Mouse (Mus musculus) kidney, postnatal 4 days (tissue): ENCODE measurements at regions not wholly inside any gene's neighbourhood (a gene's known extent, or its start where the extent isn't known, plus 50 kb on each side); places are given as distances from the start of the nearest gene placed in this dataset.
A peak's percentile ranks its signal among the peaks of the same experiment; 100 is the strongest.
"Not testable (repeated sequence)": the region's sequence is repeated elsewhere in the genome, so short reads cannot be mapped to it uniquely, and the experiment has no call there.

Experiments
- DNase-seq, 2 experiments: peaks; one replicate each; pipeline ENCODE4 v3.0.0; 2021; ENCODE audit warnings: mixed read lengths in 2 of 2

DNA sequence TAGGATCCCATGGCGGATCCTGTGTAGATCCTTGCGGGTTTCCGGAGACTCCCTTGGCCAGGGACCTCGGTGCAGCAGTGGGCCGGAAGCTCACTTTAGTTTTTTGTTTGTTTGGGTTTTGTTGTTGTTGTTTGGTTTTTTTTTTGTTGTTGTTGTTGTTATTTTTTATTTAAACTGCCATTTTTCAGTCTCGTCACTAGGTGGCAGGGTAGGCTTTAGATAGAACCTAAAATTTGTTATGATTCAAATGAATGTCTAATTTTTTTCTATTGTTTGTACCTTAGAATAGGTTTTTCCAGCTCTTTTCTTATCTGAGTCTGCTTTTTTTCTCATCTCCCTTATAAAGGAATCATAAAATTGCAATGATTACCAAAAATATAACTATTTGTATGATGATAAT, 834.4 kb upstream of the Tacstd2 start:
- DNase-seq = no peak

DNA sequence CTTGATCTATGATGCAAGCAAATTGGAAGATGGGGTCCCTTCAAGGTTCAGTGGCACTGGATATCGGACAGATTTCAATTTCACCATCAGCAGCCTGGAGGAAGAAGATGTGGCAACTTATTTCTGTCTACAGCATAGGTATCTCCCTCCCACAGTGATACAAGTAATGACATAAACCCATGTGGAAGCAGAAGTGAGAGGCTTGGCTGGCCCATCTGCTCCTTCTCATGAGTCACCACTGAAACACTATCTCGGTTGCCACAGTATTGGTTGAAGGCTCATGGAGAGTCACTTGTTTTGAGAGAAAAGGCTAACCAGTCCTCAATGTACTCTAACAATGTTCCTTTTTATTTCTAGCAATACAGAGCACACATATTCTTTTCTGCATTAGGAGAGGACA, 804.2 kb upstream of the Tacstd2 start:
- DNase-seq = no peak

GRCm38 (mm10) chr6:68339205-68339604, 803.6 kb upstream of the Tacstd2 start:
- not testable (repeated sequence) for DNase-seq

GRCm38 (mm10) chr6:68311409-68311808, 775.8 kb upstream of the Tacstd2 start:
- DNase-seq = no peak

- DNase-seq = no peak
Measured at GRCm38 (mm10) chr6:68302133-68302532, 766.5 kb upstream of the Tacstd2 start.

- DNase-seq = no peak
Measured at GRCm38 (mm10) chr6:68256725-68257124, 721.1 kb upstream of the Tacstd2 start.

DNA sequence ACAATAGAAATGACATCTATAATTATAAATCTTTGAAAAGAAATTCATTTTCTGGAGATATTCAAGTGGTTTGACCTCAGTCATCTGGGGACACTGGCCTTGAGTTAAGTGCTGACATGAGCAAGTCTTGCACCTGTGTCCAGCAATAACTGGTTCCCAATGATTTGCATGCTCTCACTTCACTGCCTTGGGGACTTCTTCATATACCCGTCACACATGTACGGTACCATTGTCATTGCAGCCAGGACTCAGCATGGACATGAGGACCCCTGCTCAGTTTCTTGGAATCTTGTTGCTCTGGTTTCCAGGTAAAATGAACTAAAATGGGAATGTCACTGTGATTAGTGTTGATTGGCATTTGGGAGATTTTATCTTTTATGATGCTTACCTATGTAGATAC, 720.6 kb upstream of the Tacstd2 start:
- no peak for DNase-seq

- DNase-seq = no peak
Measured at GRCm38 (mm10) chr6:68252730-68253129, 717.1 kb upstream of the Tacstd2 start.

DNA sequence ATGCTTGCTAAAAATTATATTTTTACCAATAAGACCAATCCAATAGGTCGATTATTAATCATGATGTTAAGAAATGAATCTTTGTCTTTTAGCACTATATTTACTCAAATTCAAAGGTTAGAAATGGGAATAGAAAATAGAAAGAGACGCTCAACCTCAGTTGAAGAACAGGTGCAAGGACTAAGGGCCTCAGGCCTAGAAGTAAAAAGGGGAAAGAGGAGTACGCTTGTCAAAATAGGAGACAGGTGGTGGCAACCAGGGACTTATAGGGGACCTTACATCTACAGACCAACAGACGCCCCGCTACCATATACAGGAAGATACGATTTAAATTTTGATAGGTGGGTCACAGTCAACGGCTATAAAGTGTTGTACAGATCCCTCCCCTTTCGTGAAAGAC, 715.7 kb upstream of the Tacstd2 start:
- not testable (repeated sequence) for DNase-seq

DNA sequence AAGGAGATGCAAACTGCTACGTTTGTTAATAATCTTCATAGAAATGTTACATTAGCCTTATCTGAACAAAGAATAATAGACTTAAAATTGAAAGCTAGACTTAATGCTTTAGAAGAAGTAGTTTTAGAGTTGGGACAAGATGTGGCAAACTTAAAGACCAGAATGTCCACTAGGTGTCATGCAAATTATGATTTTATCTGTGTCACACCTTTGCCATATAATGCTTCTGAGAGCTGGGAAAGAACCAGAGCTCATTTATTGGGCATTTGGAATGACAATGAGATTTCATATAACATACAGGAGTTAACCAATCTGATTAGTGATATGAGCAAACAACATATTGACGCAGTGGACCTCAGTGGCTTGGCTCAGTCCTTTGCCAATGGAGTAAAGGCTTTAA, 714.8 kb upstream of the Tacstd2 start:
- DNase-seq = not testable (repeated sequence)

GRCm38 (mm10) chr6:68249259-68249658, 713.7 kb upstream of the Tacstd2 start:
- not testable (repeated sequence) for DNase-seq

- not testable (repeated sequence) for DNase-seq
Measured at GRCm38 (mm10) chr6:68248018-68248533, 712.5 kb upstream of the Tacstd2 start.

GRCm38 (mm10) chr6:68242749-68243148, 707.2 kb upstream of the Tacstd2 start:
- DNase-seq = not testable (repeated sequence)

- no peak for DNase-seq
Measured at GRCm38 (mm10) chr6:68219685-68220084, 684.1 kb upstream of the Tacstd2 start.

GRCm38 (mm10) chr6:68201448-68201847, 665.9 kb upstream of the Tacstd2 start:
- no peak for DNase-seq

GRCm38 (mm10) chr6:68198031-68198430, 662.4 kb upstream of the Tacstd2 start:
- no peak for DNase-seq

- no peak for DNase-seq
Measured at GRCm38 (mm10) chr6:68164792-68165191, 629.2 kb upstream of the Tacstd2 start.

DNA sequence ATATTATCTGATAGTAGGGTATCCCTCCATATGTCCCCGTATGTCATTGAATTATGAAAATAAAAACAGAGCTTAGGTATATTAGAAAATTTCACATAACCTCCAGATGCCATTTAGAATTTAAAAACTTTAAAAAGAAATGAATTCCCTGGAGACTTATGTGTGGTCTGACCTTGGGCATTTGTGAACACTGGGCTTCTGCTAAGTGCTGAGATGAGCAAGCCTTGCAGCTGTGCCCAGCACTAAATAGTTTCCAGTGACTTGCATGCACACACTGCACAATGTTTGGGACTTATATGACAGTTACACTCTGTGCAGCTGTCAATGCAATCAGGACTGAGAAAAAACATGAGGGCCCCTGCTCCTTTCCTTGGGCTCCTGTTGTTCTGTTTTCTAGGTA, 628.5 kb upstream of the Tacstd2 start:
- DNase-seq = not testable (repeated sequence)

DNA sequence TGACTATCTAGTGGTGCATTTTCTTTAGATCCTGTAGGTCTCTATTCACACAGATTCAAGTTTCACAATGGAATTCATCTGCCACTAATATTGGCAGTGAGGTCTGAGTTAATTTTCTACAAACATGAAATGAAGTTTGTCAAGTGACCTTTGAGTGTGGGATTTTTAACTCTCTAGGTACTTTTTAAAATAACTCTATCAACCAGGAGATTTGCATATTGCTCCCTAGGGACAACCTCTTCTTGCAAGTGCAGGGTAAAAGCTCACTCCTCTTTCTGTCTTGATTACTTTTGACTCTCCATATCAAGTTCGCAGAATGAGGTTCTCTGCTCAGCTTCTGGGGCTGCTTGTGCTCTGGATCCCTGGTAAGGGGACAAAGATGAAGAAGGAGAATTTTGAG, 616.0 kb upstream of the Tacstd2 start:
- no peak for DNase-seq

DNA sequence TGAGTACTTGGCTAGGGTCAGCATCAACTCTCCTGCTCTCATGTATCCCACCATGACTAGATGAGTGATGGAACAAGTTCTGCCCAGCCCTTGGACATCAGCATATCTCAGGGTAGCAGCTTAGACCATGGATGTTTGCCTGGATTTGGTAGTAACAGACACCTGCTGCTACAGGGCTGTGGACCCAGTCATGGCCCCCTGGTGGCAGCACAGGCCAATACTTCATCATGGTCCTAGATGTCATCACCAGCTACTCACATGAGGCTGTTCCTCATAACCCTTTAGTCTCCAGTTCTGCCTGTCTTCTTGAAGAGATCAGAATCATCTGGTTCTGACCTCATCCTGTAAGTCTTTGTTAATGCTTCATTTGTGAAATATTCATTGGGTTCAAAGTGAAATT, 566.9 kb upstream of the Tacstd2 start:
- peak; percentile 1 for DNase-seq
